Mouse (Mus musculus): ENCODE results near the gene D330020A13Rik. TPM values are rescaled to one million over a fixed set of nuclear protein-coding genes. Genes with fewer than 3 reads are reported as not detected.

Gene D330020A13Rik
- polyA plus RNA-seq, 1 experiment from 2014 or later = not detected

Other genes with a start within 250 kb of the D330020A13Rik start
- not detected in 2 replicates for gene Ninj2, start 201.0 kb upstream of the D330020A13Rik start, polyA plus RNA-seq (2016; fragmentation: Nextera tagmentation; extraction: Ambion mirVana)
- 0.22 and 0.41 TPM in 2 replicates for gene B4galnt3, start 195 bp downstream of the D330020A13Rik start, polyA plus RNA-seq (2016; fragmentation: Nextera tagmentation; extraction: Ambion mirVana)
- gene Kdm5a, start 69.8 kb downstream of the D330020A13Rik start, polyA plus RNA-seq (2016; fragmentation: Nextera tagmentation; extraction: Ambion mirVana) = 60.6 and 65.3 TPM in 2 replicates
- gene Ccdc77, start 70.0 kb downstream of the D330020A13Rik start, polyA plus RNA-seq (2016; fragmentation: Nextera tagmentation; extraction: Ambion mirVana) = 23.9 and 28.3 TPM in 2 replicates
- 5.2 and 5.6 TPM in 2 replicates for gene Il17ra, start 168.9 kb downstream of the D330020A13Rik start, polyA plus RNA-seq (2016; fragmentation: Nextera tagmentation; extraction: Ambion mirVana)
- 2.5 TPM in 2 replicates for gene Tmem121b, start 199.4 kb downstream of the D330020A13Rik start, polyA plus RNA-seq (2016; fragmentation: Nextera tagmentation; extraction: Ambion mirVana)
- 17.1 and 19.1 TPM in 2 replicates for gene Hdhd5, start 237.0 kb downstream of the D330020A13Rik start, polyA plus RNA-seq (2016; fragmentation: Nextera tagmentation; extraction: Ambion mirVana)

Data from forebrain, embryonic 12.5 days (tissue).